Mouse (Mus musculus) kidney, embryonic 14.5 days (tissue): ENCODE measurements around the gene Nanos1. TPM values are rescaled to one million over a fixed set of nuclear protein-coding genes. Genes with fewer than 3 reads are reported as not detected.
A peak's percentile ranks its signal among the peaks of the same experiment; 100 is the strongest.

Source experiments
- ATAC-seq: fragments of 200-750 bp; cut with Nextera tagmentation; 2 replicates; pipeline ENCODE4 v1.8.0; 2017; ENCODE audit warnings: moderate number of reproducible peaks, mild to moderate bottlenecking, moderate TSS enrichment, moderate library complexity; ENCODE audit not compliant: low FRiP score, low TSS enrichment
- H3K27ac ChIP-seq: fragments of 300-500 bp; sonication (generic); 2 replicates; pipeline ENCODE4 v1.5.1; 2014; ENCODE audit warnings: low read depth, mild to moderate bottlenecking, low read length, moderate library complexity, mixed read lengths
- H3K27me3 ChIP-seq: fragments of 300-500 bp; sonication (generic); 2 replicates; pipeline ENCODE4 v1.6.1; 2014; ENCODE audit warnings: mild to moderate bottlenecking, low read length; ENCODE audit not compliant: control insufficient read depth, insufficient read depth
- H3K36me3 ChIP-seq: fragments of 300-500 bp; sonication (generic); 2 replicates; pipeline ENCODE4 v1.6.1; 2014; ENCODE audit warnings: low read length, mixed read lengths; ENCODE audit not compliant: control insufficient read depth, insufficient read depth
- H3K4me1 ChIP-seq: fragments of 300-500 bp; sonication (generic); 2 replicates; pipeline ENCODE4 v1.6.1; 2014; ENCODE audit warnings: low read length, mixed read lengths; ENCODE audit not compliant: control insufficient read depth, insufficient read depth
- H3K4me2 ChIP-seq: fragments of 300-500 bp; sonication (generic); replicated peaks from 2 replicates; pipeline ENCODE4 v1.6.1; 2014; ENCODE audit warnings: low read depth, mild to moderate bottlenecking, low read length
- H3K4me3 ChIP-seq: fragments of 300-500 bp; sonication (generic); 2 replicates; pipeline ENCODE4 v1.5.1; 2014; ENCODE audit warnings: mild to moderate bottlenecking, low read length
- H3K9ac ChIP-seq: fragments of 300-500 bp; sonication (generic); 2 replicates; pipeline ENCODE4 v1.6.1; 2014; ENCODE audit warnings: low read depth, mild to moderate bottlenecking, low read length, moderate library complexity
- H3K9me3 ChIP-seq: fragments of 300-500 bp; sonication (generic); 2 replicates; pipeline ENCODE4 v1.6.1; 2016; ENCODE audit warnings: low read length; ENCODE audit not compliant: control insufficient read depth
- WGBS: fragments of 180-500 bp; shearing (Covaris S2); extraction: QIAGEN DNeasy Blood & Tissue Kit; methylation state at CpG from one replicate; pipeline ENCODE4 v1.1.7; 2014; 5-methylcytosine and 5-hydroxymethylcytosine counted together
- polyA plus RNA-seq: library from polyadenylated mRNA; unstranded; fragments of >200 nt; fragmentation: Nextera tagmentation; extraction: Ambion mirVana; gene quantifications from 2 replicates; pipeline ENCODE4 v1.2.1, GENCODE M21; 2014

Nanos1 gene
- polyA plus RNA-seq, 1 experiment from 2014 or later, result 1.4 TPM

DNA sequence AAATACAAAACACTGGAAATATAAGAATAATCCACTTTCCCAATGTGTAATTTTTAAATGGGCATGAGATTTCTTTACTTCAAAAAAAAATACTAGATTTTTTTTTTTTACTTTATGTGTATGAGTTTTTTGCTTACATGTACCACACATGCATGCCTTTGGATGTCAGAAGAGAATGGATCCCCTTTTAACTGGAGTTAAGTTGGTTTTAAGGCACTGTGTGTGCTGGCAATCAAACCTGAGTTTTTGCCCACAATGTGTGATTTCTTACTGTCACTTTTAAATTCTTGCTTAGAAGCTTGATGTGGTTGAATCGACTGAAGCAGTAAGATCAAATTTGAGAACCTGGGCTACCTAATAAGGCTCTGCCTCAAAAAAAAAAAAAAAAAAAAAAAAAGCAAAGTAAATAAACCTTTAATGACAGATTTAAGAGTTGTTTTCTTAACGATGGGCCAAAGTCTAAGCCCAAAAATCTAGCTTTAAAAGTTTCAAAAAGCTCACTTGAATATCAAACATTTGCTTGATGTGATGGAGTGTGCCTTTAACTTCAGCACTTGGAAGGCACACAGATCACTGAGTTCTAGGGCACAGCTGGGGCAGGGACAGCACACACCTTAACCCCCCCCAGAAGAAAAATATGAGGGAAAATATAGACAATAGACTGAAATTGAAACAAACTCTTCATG lies 31.8 kb downstream of the Nanos1 start:
- H3K4me1 ChIP-seq, result peaks cover 14% of the 10 kb centered on the region
- no peak for ATAC-seq
- no peaks in the 10 kb centered on the region for H3K9me3 ChIP-seq
- 22% methylated on average over 2 of the region's 2 CpGs for WGBS
- H3K27ac ChIP-seq, result no peak overlapping the region
- 0 out of 2 replicates have a peak, but pooled peaks cover 7% of the 10 kb centered on the region for H3K36me3 ChIP-seq
- H3K4me3 ChIP-seq, result peak overlapping the region; percentile 99; the same call in 1 of the 2 replicates
- H3K4me2 ChIP-seq, result peak overlapping the region; percentile 74
- H3K9ac ChIP-seq, result no peak overlapping the region
- no peaks in the 10 kb centered on the region for H3K27me3 ChIP-seq

GRCm38 (mm10) chr19:60788214-60788960 lies 32.6 kb downstream of the Nanos1 start:
- peaks cover 14% of the 10 kb centered on the region for H3K4me1 ChIP-seq
- H3K27ac ChIP-seq, result no peak overlapping the region
- 0 out of 2 replicates have a peak, but pooled peaks cover 7% of the 10 kb centered on the region for H3K36me3 ChIP-seq
- ATAC-seq, result no peak
- 33% methylated on average over 6 of the region's 6 CpGs for WGBS
- no peaks in the 10 kb centered on the region for H3K9me3 ChIP-seq
- H3K4me2 ChIP-seq, result peak overlapping the region; percentile 74
- no peaks in the 10 kb centered on the region for H3K27me3 ChIP-seq
- H3K9ac ChIP-seq, result peak overlapping the region; percentile 100; the same call in 1 of the 2 replicates
- peak overlapping the region; percentile 99 for H3K4me3 ChIP-seq

GRCm38 (mm10) chr19:60789452-60789851 lies 33.7 kb downstream of the Nanos1 start:
- Histone ChIP-seq H3K4me3 (peak overlapping the region; percentile 99), H3K27ac (peak overlapping the region; percentile 91), H3K9ac (peak overlapping the region; percentile 100), H3K4me1 (peaks cover 14% of the 10 kb centered on the region), H3K27me3 (no peaks in the 10 kb centered on the region), H3K4me2 (peak overlapping the region; percentile 74), H3K36me3 (0 out of 2 replicates have a peak, but pooled peaks cover 4% of the 10 kb centered on the region), H3K9me3 (no peaks in the 10 kb centered on the region)
- under 1% methylated on average over 7 of the region's 7 CpGs for WGBS
- no peak for ATAC-seq

- WGBS, result under 1% methylated on average over 54 of the region's 60 CpGs
- Histone ChIP-seq H3K9ac (peak overlapping the region; percentile 100), H3K36me3 (0 out of 2 replicates have a peak, but pooled peaks cover 2% of the 10 kb centered on the region), H3K9me3 (no peaks in the 10 kb centered on the region), H3K27ac (peak overlapping the region; percentile 91), H3K27me3 (no peaks in the 10 kb centered on the region), H3K4me2 (peak overlapping the region; percentile 74), H3K4me1 (peaks cover 14% of the 10 kb centered on the region), H3K4me3 (peak overlapping the region; percentile 99)
- peak; percentile 70 for ATAC-seq
Measured at GRCm38 (mm10) chr19:60789919-60790506, 34.2 kb downstream of the Nanos1 start.

GRCm38 (mm10) chr19:60790551-60791161 lies 34.9 kb downstream of the Nanos1 start, which contains the start of gene Eif3a:
Eif3a (minus strand) TSS chr19:60790658.
- no peaks in the 10 kb centered on the region for H3K9me3 ChIP-seq
- 0% methylated on average over 51 of the region's 57 CpGs for WGBS
- ATAC-seq, result peak; percentile 96

DNA sequence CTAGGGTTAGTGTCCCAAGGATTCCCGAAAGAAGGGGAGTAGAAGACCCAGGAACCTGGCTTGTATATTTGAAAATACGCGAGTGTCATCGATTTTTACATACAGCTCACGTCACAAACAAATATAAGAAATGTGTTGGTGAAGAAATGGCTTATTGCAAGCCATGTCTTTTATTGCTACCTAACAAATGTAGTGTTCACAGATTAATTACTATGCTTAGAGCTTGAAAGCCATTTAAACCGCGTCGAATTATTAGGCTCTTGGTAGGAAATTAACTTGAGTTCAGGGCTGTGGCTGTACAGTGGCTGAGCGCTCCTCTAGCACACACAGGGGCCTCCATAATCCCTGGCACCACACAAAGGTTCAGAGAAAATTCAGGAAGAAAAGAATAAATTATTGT lies 35.4 kb downstream of the Nanos1 start:
- Histone ChIP-seq H3K4me2 (peak overlapping the region; percentile 74), H3K36me3 (0 out of 2 replicates have a peak, but pooled peaks cover 2% of the 10 kb centered on the region), H3K4me3 (peak overlapping the region; percentile 99), H3K4me1 (peaks cover 12% of the 10 kb centered on the region), H3K27me3 (no peaks in the 10 kb centered on the region), H3K27ac (peak overlapping the region; percentile 91), H3K9me3 (no peaks in the 10 kb centered on the region), H3K9ac (peak overlapping the region; percentile 100)
- 14% methylated on average over 9 of the region's 9 CpGs for WGBS
- no peak for ATAC-seq

More at GRCm38 (mm10) chr19:60790551-60791161, 34.9 kb downstream of the Nanos1 start, which contains the start of gene Eif3a:
- Histone ChIP-seq H3K4me3 (peak within 1 kb of the TSS; percentile 99), H3K4me1 (peaks cover 14% of the 10 kb centered on the region), H3K4me2 (peak within 1 kb of the TSS; percentile 74), H3K27me3 (no peaks in the 10 kb centered on the region), H3K36me3 (0 out of 2 replicates have a peak, but pooled peaks cover 2% of the 10 kb centered on the region), H3K9ac (peak within 1 kb of the TSS; percentile 100), H3K27ac (peak within 1 kb of the TSS; percentile 91)

GRCm38 (mm10) chr19:60793170-60793707 lies 37.5 kb downstream of the Nanos1 start:
- no peaks in the 10 kb centered on the region for H3K36me3 ChIP-seq
- no peak for ATAC-seq
- H3K9me3 ChIP-seq, result no peaks in the 10 kb centered on the region
- 85% methylated on average over 2 of the region's 2 CpGs for WGBS
- no peak overlapping the region for H3K9ac ChIP-seq
- no peak overlapping the region for H3K4me2 ChIP-seq
- H3K4me1 ChIP-seq, result 0 out of 2 replicates have a peak, but pooled peaks cover 2% of the 10 kb centered on the region
- H3K27me3 ChIP-seq, result no peaks in the 10 kb centered on the region
- no peak overlapping the region for H3K4me3 ChIP-seq
- H3K27ac ChIP-seq, result no peak overlapping the region

- no peak overlapping the region for H3K9ac ChIP-seq
- H3K9me3 ChIP-seq, result no peaks in the 10 kb centered on the region
- H3K4me2 ChIP-seq, result no peak overlapping the region
- 98% methylated on average over 2 of the region's 2 CpGs for WGBS
- no peak for ATAC-seq
- no peak overlapping the region for H3K4me3 ChIP-seq
- no peak overlapping the region for H3K27ac ChIP-seq
- H3K27me3 ChIP-seq, result no peaks in the 10 kb centered on the region
- H3K36me3 ChIP-seq, result no peaks in the 10 kb centered on the region
- H3K4me1 ChIP-seq, result no peaks in the 10 kb centered on the region
Measured at GRCm38 (mm10) chr19:60795244-60795643, 39.5 kb downstream of the Nanos1 start.
